Mouse (Mus musculus) forebrain, embryonic 15.5 days (tissue): Measurements from ENCODE around the gene Grip1. TPM values are rescaled to one million over a fixed set of nuclear protein-coding genes. Genes with fewer than 3 reads are reported as not detected.

ENCODE experiments used
- ATAC-seq: fragments of 200-750 bp; cut with Nextera tagmentation; replicated peaks from 2 replicates; pipeline ENCODE4 v1.8.0; 2017; ENCODE audit warnings: mild to moderate bottlenecking, moderate TSS enrichment, moderate library complexity
- H3K27ac ChIP-seq: fragments of 300-500 bp; sonication (generic); replicated peaks from 2 replicates; pipeline ENCODE4 v1.5.1; 2015; ENCODE audit warnings: mild to moderate bottlenecking, inconsistent platforms
- H3K27me3 ChIP-seq: fragments of 300-500 bp; sonication (generic); 2 replicates; pipeline ENCODE4 v1.6.1; 2015; ENCODE audit warnings: inconsistent platforms
- H3K36me3 ChIP-seq: fragments of 300-500 bp; sonication (generic); 2 replicates; pipeline ENCODE4 v1.6.1; 2015; ENCODE audit warnings: mild to moderate bottlenecking, inconsistent platforms
- H3K4me1 ChIP-seq: fragments of 300-500 bp; sonication (generic); 2 replicates; pipeline ENCODE4 v1.6.1; 2015; ENCODE audit warnings: inconsistent platforms
- H3K4me2 ChIP-seq: fragments of 300-500 bp; sonication (generic); replicated peaks from 2 replicates; pipeline ENCODE4 v1.6.1; 2015; ENCODE audit warnings: mild to moderate bottlenecking, inconsistent platforms
- H3K4me3 ChIP-seq: fragments of 300-500 bp; sonication (generic); 2 replicates; pipeline ENCODE4 v1.5.1; 2015; ENCODE audit warnings: mild to moderate bottlenecking, inconsistent platforms
- H3K9ac ChIP-seq: fragments of 300-500 bp; sonication (generic); replicated peaks from 2 replicates; pipeline ENCODE4 v1.6.1; 2015; ENCODE audit warnings: mild to moderate bottlenecking, inconsistent platforms
- H3K9me3 ChIP-seq: fragments of 300-500 bp; sonication (generic); 2 replicates; pipeline ENCODE4 v1.6.1; 2016; ENCODE audit warnings: inconsistent platforms
- WGBS: fragments of 180-500 bp; shearing (Covaris S2); methylation state at CpG from one replicate; pipeline ENCODE4 v1.1.7; 2015; ENCODE audit warnings: mixed read lengths; 5-methylcytosine and 5-hydroxymethylcytosine counted together
- polyA plus RNA-seq: library from polyadenylated mRNA; unstranded; fragments of >200 nt; fragmentation: Nextera tagmentation; extraction: Ambion mirVana; gene quantifications from 2 replicates; pipeline ENCODE4 v1.2.1, GENCODE M21; 2015

Gene Grip1
- polyA plus RNA-seq, 1 experiment from 2014 or later, result 19.2 TPM

- ATAC-seq, result peak; percentile 30
- Histone ChIP-seq H3K4me3 (peak overlapping the region; percentile 54), H3K9me3 (no peaks in the 10 kb centered on the region), H3K36me3 (no peaks in the 10 kb centered on the region), H3K27me3 (no peaks in the 10 kb centered on the region), H3K27ac (peak overlapping the region; percentile 91), H3K4me2 (peak overlapping the region; percentile 90), H3K9ac (peak overlapping the region; percentile 57), H3K4me1 (peaks cover 29% of the 10 kb centered on the region)
- under 1% methylated on average over 26 of the region's 26 CpGs for WGBS
Observed at GRCm38 (mm10) chr10:119692284-119692890, 238.8 kb downstream of the Grip1 start.

DNA sequence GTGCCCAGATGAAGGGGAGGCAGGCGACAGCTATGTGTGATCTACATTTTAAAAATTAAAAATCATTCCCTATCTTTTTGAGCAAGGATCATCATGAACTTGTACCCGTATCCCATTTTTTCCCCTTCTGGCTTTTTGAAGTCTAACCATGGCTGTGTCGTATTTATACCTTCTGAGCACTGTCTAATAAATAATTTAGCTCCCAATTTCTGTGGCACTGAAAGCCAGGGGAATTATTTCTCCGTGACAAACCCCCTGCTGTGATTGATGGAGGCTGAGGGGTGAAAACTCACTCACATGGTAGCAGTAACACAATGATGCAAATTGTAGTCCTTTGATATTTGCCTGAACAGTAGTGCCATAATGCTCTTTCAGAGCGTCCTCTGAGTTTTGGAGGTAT is 239.8 kb downstream of the Grip1 start:
- no peak for ATAC-seq
- Histone ChIP-seq H3K27ac (peak overlapping the region; percentile 60), H3K36me3 (no peaks in the 10 kb centered on the region), H3K4me3 (peak overlapping the region; percentile 54), H3K9me3 (no peaks in the 10 kb centered on the region), H3K4me2 (peak overlapping the region; percentile 90), H3K27me3 (no peaks in the 10 kb centered on the region), H3K9ac (peak overlapping the region; percentile 57; the same call in 1 of the 2 replicates), H3K4me1 (peaks cover 29% of the 10 kb centered on the region)
- WGBS, result 31% methylated on average over 5 of the region's 5 CpGs

DNA sequence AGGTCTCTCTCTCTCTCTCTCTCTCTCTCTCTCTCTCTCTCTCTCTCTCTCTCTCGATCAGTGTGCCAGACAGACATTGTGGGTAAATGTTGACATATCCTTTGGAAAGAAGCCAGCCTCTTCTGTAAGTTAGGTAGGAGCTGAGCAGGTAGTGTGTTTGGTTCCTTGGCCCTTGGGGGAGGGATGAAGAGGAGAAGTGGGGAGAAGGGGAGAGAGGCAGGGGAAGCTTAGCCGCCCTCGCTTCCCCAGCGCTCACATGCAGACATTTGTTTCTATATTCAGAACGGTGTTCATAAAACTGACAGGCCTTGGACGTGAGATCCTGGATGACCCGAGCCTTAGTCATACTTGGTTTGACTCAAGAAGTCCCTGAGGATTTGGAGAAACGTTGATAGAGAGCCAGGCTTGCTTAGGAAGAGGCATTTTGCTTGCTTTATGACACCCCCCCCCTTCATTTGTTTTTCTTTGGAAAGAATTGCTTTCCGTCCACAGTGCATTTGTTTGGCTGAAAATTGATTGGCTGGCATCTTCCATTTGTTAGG is 243.7 kb downstream of the Grip1 start:
- ATAC-seq, result no peak

GRCm38 (mm10) chr10:119705348-119705747 is 251.7 kb downstream of the Grip1 start:
- no peak overlapping the region for H3K27ac ChIP-seq
- no peak for ATAC-seq
- H3K9ac ChIP-seq, result no peak overlapping the region
- H3K9me3 ChIP-seq, result no peaks in the 10 kb centered on the region
- no peak overlapping the region for H3K4me3 ChIP-seq
- no peaks in the 10 kb centered on the region for H3K27me3 ChIP-seq
- H3K4me1 ChIP-seq, result peaks cover 4% of the 10 kb centered on the region; the same call in 1 of the 2 replicates
- WGBS, result 58% methylated on average over 4 of the region's 4 CpGs
- H3K36me3 ChIP-seq, result no peaks in the 10 kb centered on the region
- H3K4me2 ChIP-seq, result no peak overlapping the region

More for the DNA sequence above, 243.7 kb downstream of the Grip1 start:
- Histone ChIP-seq H3K4me1 (peaks cover 15% of the 10 kb centered on the region; the same call in 1 of the 2 replicates), H3K4me2 (no peak overlapping the region), H3K27me3 (no peaks in the 10 kb centered on the region), H3K27ac (no peak overlapping the region), H3K36me3 (no peaks in the 10 kb centered on the region), H3K9ac (no peak overlapping the region), H3K9me3 (no peaks in the 10 kb centered on the region), H3K4me3 (no peak overlapping the region)
- 73% methylated on average over 9 of the region's 9 CpGs for WGBS

GRCm38 (mm10) chr10:119706281-119706680 is 252.7 kb downstream of the Grip1 start:
- Histone ChIP-seq H3K27ac (no peak overlapping the region), H3K4me1 (peaks cover 4% of the 10 kb centered on the region; the same call in 1 of the 2 replicates), H3K9me3 (no peaks in the 10 kb centered on the region), H3K4me2 (no peak overlapping the region), H3K36me3 (no peaks in the 10 kb centered on the region), H3K9ac (no peak overlapping the region), H3K4me3 (no peak overlapping the region), H3K27me3 (no peaks in the 10 kb centered on the region)
- WGBS, result 92% methylated on average over 4 of the region's 4 CpGs
- ATAC-seq, result no peak

- H3K9ac ChIP-seq, result no peak overlapping the region
- no peak for ATAC-seq
- no peak overlapping the region for H3K27ac ChIP-seq
- no peaks in the 10 kb centered on the region for H3K27me3 ChIP-seq
- no peaks in the 10 kb centered on the region for H3K9me3 ChIP-seq
- peaks cover 4% of the 10 kb centered on the region; the same call in 1 of the 2 replicates for H3K4me1 ChIP-seq
- no peaks in the 10 kb centered on the region for H3K36me3 ChIP-seq
- H3K4me2 ChIP-seq, result no peak overlapping the region
- 75% methylated on average over 10 of the region's 10 CpGs for WGBS
- no peak overlapping the region for H3K4me3 ChIP-seq
Observed at GRCm38 (mm10) chr10:119706983-119707382, 253.4 kb downstream of the Grip1 start.

- no peak overlapping the region for H3K9ac ChIP-seq
- H3K9me3 ChIP-seq, result no peaks in the 10 kb centered on the region
- H3K36me3 ChIP-seq, result no peaks in the 10 kb centered on the region
- WGBS, result 74% methylated on average over 3 of the region's 3 CpGs
- H3K4me1 ChIP-seq, result peaks cover 7% of the 10 kb centered on the region; the same call in 1 of the 2 replicates
- no peak overlapping the region for H3K4me3 ChIP-seq
- no peak overlapping the region for H3K27ac ChIP-seq
- no peak for ATAC-seq
- H3K27me3 ChIP-seq, result no peaks in the 10 kb centered on the region
- no peak overlapping the region for H3K4me2 ChIP-seq
Observed at GRCm38 (mm10) chr10:119721887-119722286, 268.3 kb downstream of the Grip1 start.

- Histone ChIP-seq H3K4me2 (no peak overlapping the region), H3K4me3 (no peak overlapping the region), H3K4me1 (peaks cover 7% of the 10 kb centered on the region; the same call in 1 of the 2 replicates), H3K9ac (no peak overlapping the region), H3K36me3 (no peaks in the 10 kb centered on the region), H3K27me3 (no peaks in the 10 kb centered on the region), H3K9me3 (no peaks in the 10 kb centered on the region), H3K27ac (no peak overlapping the region)
- WGBS, result 88% methylated on average over 2 of the region's 2 CpGs
- ATAC-seq, result no peak
Observed at GRCm38 (mm10) chr10:119722471-119722870, 268.8 kb downstream of the Grip1 start.

- no peak for ATAC-seq
- H3K4me3 ChIP-seq, result no peak overlapping the region
- no peaks in the 10 kb centered on the region for H3K36me3 ChIP-seq
- no peak overlapping the region for H3K27ac ChIP-seq
- no peak overlapping the region for H3K4me2 ChIP-seq
- 78% methylated on average over 9 of the region's 9 CpGs for WGBS
- peaks cover 7% of the 10 kb centered on the region; the same call in 1 of the 2 replicates for H3K4me1 ChIP-seq
- H3K9me3 ChIP-seq, result no peaks in the 10 kb centered on the region
- no peak overlapping the region for H3K9ac ChIP-seq
- H3K27me3 ChIP-seq, result no peaks in the 10 kb centered on the region
Observed at GRCm38 (mm10) chr10:119723671-119724070, 270.0 kb downstream of the Grip1 start.

DNA sequence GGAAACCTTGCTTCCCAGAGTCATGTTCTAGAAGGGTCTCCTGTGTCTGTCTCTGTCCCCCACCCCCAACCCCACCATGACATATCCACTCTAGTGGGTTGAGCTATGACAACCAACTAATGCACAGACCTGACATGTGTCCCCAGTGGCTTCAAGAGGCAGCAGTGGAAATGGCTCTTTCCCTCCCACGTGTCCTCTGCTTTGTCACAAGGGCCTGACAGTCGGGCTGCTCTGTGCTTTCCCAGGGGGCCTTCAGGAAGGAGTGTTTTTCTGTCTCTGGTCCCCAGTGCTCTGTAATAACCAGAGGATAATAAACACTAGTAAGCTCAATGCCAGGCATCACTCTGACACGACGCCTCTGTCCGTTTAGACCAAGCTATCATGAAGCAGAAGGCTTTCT is 271.7 kb downstream of the Grip1 start:
- Histone ChIP-seq H3K9ac (no peak overlapping the region), H3K4me1 (peaks cover 7% of the 10 kb centered on the region; the same call in 1 of the 2 replicates), H3K9me3 (no peaks in the 10 kb centered on the region), H3K36me3 (no peaks in the 10 kb centered on the region), H3K27me3 (no peaks in the 10 kb centered on the region), H3K4me2 (no peak overlapping the region), H3K27ac (no peak overlapping the region), H3K4me3 (no peak overlapping the region)
- WGBS, result 73% methylated on average over 5 of the region's 5 CpGs
- ATAC-seq, result no peak

DNA sequence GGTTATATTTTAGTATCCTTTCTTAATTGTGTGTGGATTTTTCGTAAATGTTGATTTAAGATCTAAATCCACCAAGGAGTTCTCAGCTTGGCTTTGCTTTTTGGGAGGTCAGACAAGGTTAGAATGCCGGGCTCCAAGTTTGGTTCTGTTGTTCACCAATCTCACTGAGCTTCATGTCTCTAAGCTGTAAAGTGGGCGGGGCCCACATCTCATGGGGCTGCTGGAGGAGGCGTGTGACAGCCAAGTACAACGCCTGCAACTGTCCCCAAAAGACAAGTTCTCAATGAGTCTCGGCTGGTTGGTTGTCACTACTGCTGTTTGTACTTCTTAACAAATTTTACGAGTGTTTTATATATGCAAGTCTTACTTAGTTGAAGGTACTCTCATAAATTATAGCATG is 272.3 kb downstream of the Grip1 start:
- Histone ChIP-seq H3K36me3 (no peaks in the 10 kb centered on the region), H3K4me2 (no peak overlapping the region), H3K9me3 (no peaks in the 10 kb centered on the region), H3K27ac (no peak overlapping the region), H3K4me1 (peaks cover 7% of the 10 kb centered on the region; the same call in 1 of the 2 replicates), H3K9ac (no peak overlapping the region), H3K4me3 (no peak overlapping the region), H3K27me3 (no peaks in the 10 kb centered on the region)
- WGBS, result 77% methylated on average over 7 of the region's 7 CpGs
- no peak for ATAC-seq

GRCm38 (mm10) chr10:119726921-119727320 is 273.3 kb downstream of the Grip1 start:
- no peak overlapping the region for H3K4me3 ChIP-seq
- ATAC-seq, result no peak
- 91% methylated on average over 6 of the region's 6 CpGs for WGBS

More at GRCm38 (mm10) chr10:119726921-119727320, 273.3 kb downstream of the Grip1 start:
- Histone ChIP-seq H3K9ac (no peak overlapping the region), H3K4me1 (peaks cover 7% of the 10 kb centered on the region; the same call in 1 of the 2 replicates), H3K27me3 (no peaks in the 10 kb centered on the region), H3K4me2 (no peak overlapping the region), H3K36me3 (no peaks in the 10 kb centered on the region), H3K27ac (no peak overlapping the region), H3K9me3 (no peaks in the 10 kb centered on the region)
